Mouse (Mus musculus): ENCODE results near the gene Ezh1.

Gene Ezh1

DNA sequence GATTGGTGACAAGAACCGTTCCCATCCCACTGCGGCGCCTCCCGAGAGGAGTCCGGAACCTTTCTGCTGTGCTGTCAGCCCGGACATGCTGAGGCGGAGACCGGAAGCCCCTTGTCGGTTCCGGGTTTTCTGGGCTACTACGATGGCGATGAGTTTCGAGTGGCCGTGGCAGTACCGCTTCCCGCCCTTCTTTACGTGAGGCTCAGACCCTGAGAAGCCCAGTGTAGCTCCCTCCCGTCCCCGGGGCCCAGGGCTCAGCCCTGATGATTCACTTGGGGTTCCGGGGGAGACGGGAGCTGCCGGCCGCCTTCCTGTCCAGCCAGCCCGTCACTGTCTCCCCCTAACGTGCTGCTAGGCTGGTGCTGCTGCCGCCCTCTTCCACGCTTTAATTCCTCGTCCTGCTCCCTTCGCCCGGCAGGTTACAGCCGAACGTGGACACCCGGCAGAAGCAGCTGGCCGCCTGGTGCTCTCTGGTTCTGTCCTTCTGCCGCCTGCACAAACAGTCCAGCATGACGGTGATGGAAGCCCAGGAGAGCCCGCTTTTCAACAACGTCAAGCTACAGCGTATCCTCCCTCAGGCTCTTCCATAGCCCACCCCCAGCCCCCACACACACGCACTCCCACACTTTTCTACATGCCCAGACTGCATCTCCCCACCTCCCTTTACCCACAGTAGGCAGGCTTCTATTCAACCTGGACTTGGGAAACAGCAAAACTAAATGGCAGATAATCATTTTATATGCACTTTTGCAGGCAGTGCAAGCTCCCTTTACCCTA, 27.5 kb upstream of the Ezh1 start, which contains the start of gene Vps25:
Gene Vps25, plus strand, starts transcription at position 95 of the 777 bp plus-strand sequence.
- peak; percentile 85 for DNase-seq (ENCODE audit: low read depth, low spot score)
- H3K36me3 ChIP-seq (ENCODE audit: control insufficient read depth, insufficient read depth, low read length, poor library complexity, severe bottlenecking) = peaks cover 2% of the 10 kb centered on the region
- H3K27me3 ChIP-seq (ENCODE audit: control insufficient read depth, insufficient read depth, low read length, poor library complexity, severe bottlenecking) = no peaks in the 10 kb centered on the region

DNA sequence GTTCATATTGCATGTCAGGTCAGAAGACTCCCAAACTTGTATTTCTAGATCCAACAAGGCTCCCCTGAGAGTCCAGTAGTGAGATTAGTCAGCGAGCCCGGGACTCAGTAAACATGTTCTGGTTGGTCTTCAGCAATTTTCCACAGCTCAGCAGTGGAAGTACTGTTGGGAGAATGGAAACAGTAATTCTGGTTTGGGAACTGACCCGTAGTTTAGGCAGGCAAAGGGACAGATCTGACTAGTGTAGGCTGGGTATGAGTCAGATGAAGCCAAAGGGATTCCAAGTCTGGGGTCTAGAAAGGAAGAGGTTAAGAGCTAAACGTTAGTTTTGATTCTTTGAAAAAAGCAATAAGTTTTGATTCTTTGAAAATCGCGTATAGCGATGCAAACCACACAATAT, 26.7 kb upstream of the Ezh1 start:
- Histone ChIP-seq H3K36me3 (ENCODE audit: control insufficient read depth, insufficient read depth, low read length, poor library complexity, severe bottlenecking) (no peaks in the 10 kb centered on the region; the same call in 1 of the 2 replicates), H3K27me3 (ENCODE audit: control insufficient read depth, insufficient read depth, low read length, poor library complexity, severe bottlenecking) (no peaks in the 10 kb centered on the region)
- DNase-seq (ENCODE audit: low read depth, low spot score) = no peak

DNA sequence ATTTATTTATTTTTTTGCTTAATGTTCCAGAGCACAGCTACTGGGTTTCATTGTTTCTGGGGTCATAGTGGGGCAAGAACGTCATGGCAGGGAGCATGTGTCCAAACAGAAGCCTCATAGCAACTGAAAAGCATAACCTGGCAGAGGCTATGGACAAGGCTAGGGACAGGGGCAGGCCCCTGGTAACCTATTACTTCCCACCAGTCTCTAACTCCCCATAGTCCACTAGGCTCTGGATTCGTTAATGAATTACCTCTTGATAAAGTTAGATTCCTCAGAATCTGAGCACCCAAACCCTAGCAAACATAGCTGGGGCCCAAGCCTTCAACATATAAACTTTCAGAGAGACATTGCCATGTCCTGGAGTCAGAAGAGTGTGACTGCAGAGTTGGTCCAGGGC, 24.8 kb upstream of the Ezh1 start:
- Histone ChIP-seq H3K27me3 (ENCODE audit: control insufficient read depth, insufficient read depth, low read length, poor library complexity, severe bottlenecking) (peaks cover under 1% of the 10 kb centered on the region; the same call in 1 of the 2 replicates), H3K36me3 (ENCODE audit: control insufficient read depth, insufficient read depth, low read length, poor library complexity, severe bottlenecking) (no peaks in the 10 kb centered on the region)
- no peak for DNase-seq (ENCODE audit: low read depth, low spot score)

DNA sequence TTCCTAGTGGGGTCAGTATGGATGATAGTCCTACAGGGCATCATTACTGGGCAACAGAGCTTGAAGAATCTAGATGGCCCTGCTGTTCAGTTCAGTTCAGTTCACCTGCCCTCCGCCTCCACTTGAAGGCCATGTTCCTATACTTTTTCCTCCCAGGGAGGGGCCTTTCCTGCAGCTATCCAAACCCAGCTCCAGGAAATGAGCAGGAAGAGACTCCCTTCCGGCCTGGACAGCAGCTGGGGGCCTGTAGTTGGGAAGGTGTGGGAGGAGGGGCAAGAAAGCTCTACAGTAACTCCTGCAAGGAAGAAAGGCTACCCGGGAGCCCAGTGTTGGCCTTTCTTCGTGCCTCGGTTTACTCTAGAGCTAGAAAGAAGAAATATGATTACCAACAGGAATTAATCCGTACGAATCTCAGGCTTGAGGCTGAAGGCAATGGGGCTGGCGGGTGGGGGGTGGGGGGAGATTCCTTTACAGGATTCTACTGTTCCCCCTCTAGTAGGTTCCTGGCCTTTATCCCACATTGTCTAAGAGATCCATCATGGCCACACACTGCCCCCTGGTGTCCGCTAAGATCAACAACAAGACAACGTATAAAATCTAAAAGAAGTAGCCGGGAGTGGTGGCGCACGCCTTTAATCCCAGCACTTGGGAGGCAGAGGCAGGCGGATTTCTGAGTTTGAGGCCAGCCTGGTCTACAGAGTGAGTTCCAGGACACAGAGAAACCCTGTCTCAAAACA, 22.2 kb upstream of the Ezh1 start:
- DNase-seq (ENCODE audit: low read depth, low spot score) = peak; percentile 84
- Histone ChIP-seq H3K36me3 (ENCODE audit: control insufficient read depth, insufficient read depth, low read length, poor library complexity, severe bottlenecking) (no peaks in the 10 kb centered on the region), H3K27me3 (ENCODE audit: control insufficient read depth, insufficient read depth, low read length, poor library complexity, severe bottlenecking) (peaks cover 2% of the 10 kb centered on the region; the same call in 1 of the 2 replicates)

DNA sequence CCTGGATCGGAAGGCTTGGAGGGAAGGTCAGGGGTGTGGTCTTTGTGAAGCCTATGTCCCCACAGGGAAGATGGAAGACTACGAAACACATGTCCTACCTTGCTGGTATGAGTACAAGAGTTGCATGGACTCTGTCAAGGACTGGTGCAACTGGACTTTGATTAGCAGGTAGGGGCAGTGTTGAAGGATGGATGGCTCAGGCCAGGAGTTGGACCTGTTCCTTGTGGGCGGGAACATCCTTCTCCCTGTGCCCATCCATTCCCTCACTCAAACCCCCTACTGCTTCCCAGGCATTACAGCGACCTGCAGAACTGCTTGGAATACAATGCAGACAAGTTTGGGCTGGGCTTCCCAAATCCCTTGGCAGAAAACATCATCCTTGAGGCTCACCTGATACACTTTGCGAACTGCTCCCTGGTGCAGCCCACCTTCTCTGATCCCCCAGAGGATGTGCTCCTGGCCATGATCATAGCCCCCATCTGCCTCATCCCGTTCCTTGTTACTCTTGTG, 21.3 kb upstream of the Ezh1 start:
- DNase-seq (ENCODE audit: low read depth, low spot score) = no peak
- no peaks in the 10 kb centered on the region for H3K36me3 ChIP-seq (ENCODE audit: control insufficient read depth, insufficient read depth, low read length, poor library complexity, severe bottlenecking)
- peaks cover 2% of the 10 kb centered on the region; the same call in 1 of the 2 replicates for H3K27me3 ChIP-seq (ENCODE audit: control insufficient read depth, insufficient read depth, low read length, poor library complexity, severe bottlenecking)

DNA sequence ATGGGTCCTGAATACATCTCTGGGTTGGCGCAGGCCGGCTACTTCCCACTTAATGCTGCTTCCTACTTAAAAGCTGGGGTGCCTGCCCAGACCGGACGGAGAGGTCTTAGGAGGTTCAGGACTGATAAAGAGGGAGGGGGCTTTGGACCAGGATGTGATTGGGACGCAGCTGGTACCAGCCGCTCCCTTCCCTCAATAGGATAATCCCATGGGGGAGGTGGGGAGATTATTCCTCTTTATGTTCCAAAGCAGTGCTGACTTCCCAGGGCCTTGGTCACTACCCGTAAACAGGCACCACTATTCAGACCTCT, 20.4 kb upstream of the Ezh1 start:
- Histone ChIP-seq H3K27me3 (ENCODE audit: control insufficient read depth, insufficient read depth, low read length, poor library complexity, severe bottlenecking) (peaks cover 2% of the 10 kb centered on the region; the same call in 1 of the 2 replicates), H3K36me3 (ENCODE audit: control insufficient read depth, insufficient read depth, low read length, poor library complexity, severe bottlenecking) (no peaks in the 10 kb centered on the region)
- DNase-seq (ENCODE audit: low read depth, low spot score) = no peak

DNA sequence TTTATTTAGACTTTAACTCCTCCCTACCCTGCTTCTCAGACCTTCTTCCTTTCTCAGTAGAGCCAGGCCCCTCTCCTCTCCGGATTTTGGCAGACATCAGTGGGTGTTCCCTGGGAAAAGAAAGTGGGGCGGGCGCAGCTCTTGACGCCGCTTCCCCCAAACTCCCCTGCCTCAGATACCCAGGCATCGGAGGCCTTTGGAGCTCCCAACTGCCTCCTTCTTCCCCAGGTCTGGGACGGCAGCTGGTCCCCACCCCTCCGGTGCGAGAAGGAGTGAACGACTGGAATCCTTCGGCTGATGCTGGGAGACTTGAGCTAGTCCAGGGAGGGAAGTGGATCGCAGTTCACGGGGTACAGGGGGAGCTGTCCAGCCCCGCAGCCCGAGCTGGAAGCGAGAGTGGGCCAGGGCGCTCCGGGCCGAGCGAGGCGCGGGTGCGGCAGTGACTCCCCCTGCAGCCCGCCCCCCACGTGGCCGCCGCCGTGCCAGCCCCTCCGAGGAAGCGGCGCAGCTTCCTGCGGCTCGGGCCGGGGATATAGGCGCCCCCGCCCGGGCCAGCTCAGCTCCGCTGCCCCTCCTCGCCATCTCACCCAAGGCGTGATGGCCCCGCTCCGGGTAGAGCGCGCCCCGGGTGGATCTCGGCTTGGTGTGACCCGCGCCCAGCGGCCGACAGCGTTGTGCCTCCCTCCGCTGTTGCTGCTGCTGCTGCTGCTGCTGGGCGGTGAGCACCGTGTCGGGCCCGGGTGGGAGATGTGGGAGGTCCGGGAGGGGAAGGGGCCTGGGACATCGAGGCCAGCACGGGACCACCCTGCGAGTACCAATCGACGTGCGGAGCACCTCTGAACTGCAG, 19.8 kb upstream of the Ezh1 start, which contains the start of gene Ramp2:
Gene Ramp2, plus strand, starts transcription at position 174 of the 847 bp plus-strand sequence.
- peak; percentile 26 for DNase-seq (ENCODE audit: low read depth, low spot score)
- no peaks in the 10 kb centered on the region for H3K36me3 ChIP-seq (ENCODE audit: control insufficient read depth, insufficient read depth, low read length, poor library complexity, severe bottlenecking)
- peaks cover 2% of the 10 kb centered on the region; the same call in 1 of the 2 replicates for H3K27me3 ChIP-seq (ENCODE audit: control insufficient read depth, insufficient read depth, low read length, poor library complexity, severe bottlenecking)

DNA sequence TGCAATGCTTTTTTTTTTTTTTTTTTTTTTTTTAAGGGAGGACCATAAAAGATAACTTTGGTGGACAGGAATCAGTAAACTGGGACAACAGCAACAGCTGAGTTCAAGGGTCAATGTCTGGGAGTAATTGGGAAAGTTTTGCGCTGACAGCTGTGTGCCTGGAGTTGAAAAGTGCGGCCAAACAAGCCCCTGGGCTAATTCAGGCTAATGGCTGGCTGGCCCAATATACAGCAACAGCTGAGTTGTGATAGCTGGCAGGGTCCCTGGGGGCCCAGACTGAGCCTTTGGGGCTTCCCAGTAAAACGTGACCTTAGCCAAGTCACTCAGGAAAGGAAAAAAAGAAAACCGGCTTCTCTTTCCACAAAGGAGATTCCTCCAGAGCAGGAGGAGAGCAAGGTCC, 18.8 kb upstream of the Ezh1 start:
- Histone ChIP-seq H3K36me3 (ENCODE audit: control insufficient read depth, insufficient read depth, low read length, poor library complexity, severe bottlenecking) (no peaks in the 10 kb centered on the region), H3K27me3 (ENCODE audit: control insufficient read depth, insufficient read depth, low read length, poor library complexity, severe bottlenecking) (peaks cover 2% of the 10 kb centered on the region; the same call in 1 of the 2 replicates)
- no peak for DNase-seq (ENCODE audit: low read depth, low spot score)

DNA sequence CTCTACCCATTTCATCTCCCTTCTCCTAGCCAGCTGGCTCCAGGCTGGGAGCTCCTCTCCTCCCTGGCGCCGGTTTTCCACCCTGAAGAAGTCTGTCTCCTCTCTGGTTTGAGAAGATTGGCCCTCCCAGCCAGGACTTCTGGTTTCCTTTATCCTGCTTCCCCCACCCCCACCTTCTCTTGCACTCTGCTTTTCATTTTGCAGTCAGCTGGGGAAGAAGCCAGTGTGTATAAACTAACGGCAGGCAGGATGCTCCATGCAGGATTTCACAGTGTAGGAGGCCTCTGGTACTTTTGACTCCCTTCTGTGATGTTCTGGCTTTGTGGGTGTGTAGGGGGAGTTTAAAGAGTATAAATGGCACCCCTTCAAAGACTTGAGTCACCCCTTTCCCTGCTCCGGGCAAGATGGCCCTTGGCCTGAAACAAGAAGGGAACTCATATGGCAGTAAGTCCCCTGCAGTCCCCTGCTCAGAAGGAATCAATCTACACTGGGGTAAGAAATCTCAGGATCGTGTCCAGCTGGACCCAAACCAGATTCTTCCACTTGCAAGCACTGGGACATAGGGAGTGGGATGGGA, 11.9 kb upstream of the Ezh1 start:
- no peak for DNase-seq (ENCODE audit: low read depth, low spot score)
- H3K36me3 ChIP-seq (ENCODE audit: control insufficient read depth, insufficient read depth, low read length, poor library complexity, severe bottlenecking) = no peaks in the 10 kb centered on the region
- H3K27me3 ChIP-seq (ENCODE audit: control insufficient read depth, insufficient read depth, low read length, poor library complexity, severe bottlenecking) = no peaks in the 10 kb centered on the region

DNA sequence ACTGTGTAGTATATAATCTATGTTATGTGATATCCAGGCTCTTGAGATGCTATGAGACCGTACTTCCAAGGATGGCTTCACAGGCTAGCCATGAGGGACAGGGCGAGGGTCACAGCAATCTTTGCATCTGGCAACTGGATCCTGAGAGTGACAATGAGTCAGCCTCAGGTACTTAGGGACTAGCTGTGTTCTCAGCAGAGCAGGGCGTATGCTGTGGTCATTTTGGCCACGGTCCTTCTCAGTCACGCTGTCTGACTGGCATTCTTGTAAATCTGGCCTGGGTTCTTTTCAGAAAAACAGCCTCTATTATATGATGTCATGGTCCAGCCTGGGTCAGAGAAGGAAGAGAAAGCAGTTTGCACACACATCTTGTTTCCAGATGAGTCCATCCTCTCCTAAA, 10.5 kb upstream of the Ezh1 start:
- Histone ChIP-seq H3K27me3 (ENCODE audit: control insufficient read depth, insufficient read depth, low read length, poor library complexity, severe bottlenecking) (no peaks in the 10 kb centered on the region), H3K36me3 (ENCODE audit: control insufficient read depth, insufficient read depth, low read length, poor library complexity, severe bottlenecking) (no peaks in the 10 kb centered on the region)
- DNase-seq (ENCODE audit: low read depth, low spot score) = no peak

DNA sequence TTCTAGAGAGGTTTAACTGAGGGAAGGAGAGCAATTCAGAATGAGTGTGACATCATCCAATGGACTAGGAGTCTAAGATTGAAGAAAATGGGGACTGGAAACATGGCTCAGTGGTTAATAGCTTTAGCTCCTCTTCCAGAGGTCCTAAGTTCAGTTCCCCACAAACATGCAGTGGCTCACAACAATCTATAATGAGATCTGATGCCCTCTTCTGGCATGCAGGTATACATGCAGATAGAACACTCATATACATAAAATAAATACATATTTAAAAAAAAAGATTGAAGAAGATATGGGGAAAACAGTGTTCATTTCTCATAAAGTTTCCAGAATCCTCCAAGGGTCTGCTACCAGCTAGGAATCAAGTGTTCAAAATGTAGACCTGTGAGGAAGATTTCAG, 9.2 kb upstream of the Ezh1 start:
- DNase-seq (ENCODE audit: low read depth, low spot score) = no peak
- no peaks in the 10 kb centered on the region for H3K27me3 ChIP-seq (ENCODE audit: control insufficient read depth, insufficient read depth, low read length, poor library complexity, severe bottlenecking)
- H3K36me3 ChIP-seq (ENCODE audit: control insufficient read depth, insufficient read depth, low read length, poor library complexity, severe bottlenecking) = no peaks in the 10 kb centered on the region

DNA sequence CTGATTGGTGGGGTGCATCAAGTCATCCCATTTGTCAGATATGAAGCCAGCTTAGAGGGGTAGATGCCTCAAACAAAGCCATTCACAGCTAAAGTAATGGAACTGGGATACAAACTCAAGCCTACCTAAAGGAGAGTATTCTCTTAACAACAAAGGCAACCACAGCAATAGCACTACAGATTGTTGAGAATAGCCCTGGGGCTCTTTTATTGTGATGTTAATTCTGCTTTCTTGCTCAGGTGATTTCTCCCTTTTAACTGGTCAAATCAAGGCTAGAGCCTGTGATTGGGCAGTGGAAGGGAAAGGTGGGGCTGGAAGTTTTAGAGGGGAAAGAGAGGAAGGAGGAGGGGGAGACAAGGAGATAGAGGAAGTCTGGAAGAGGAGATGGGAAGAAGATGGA, 7.9 kb upstream of the Ezh1 start:
- no peaks in the 10 kb centered on the region for H3K27me3 ChIP-seq (ENCODE audit: control insufficient read depth, insufficient read depth, low read length, poor library complexity, severe bottlenecking)
- H3K36me3 ChIP-seq (ENCODE audit: control insufficient read depth, insufficient read depth, low read length, poor library complexity, severe bottlenecking) = no peaks in the 10 kb centered on the region
- DNase-seq (ENCODE audit: low read depth, low spot score) = no peak

DNA sequence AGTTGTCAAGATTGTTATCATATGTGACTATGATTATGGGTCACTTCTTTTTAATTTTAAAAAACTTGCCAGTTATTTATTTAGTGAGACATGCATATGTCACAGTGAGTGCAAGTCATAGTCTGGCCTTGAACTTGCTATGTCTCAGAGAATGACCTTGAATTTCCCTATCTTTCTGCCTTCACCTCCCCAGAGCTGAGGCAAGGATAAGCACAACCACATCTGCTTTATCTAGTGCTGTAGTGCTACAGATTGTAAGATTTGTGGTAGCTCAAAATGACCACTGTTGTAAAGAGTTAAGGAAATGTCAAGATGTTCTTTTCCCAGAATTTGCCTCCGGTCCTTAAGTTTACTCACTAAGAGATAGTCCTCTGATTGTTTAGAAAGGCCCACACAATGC, 7.0 kb upstream of the Ezh1 start:
- Histone ChIP-seq H3K36me3 (ENCODE audit: control insufficient read depth, insufficient read depth, low read length, poor library complexity, severe bottlenecking) (no peaks in the 10 kb centered on the region), H3K27me3 (ENCODE audit: control insufficient read depth, insufficient read depth, low read length, poor library complexity, severe bottlenecking) (no peaks in the 10 kb centered on the region)
- DNase-seq (ENCODE audit: low read depth, low spot score) = no peak

All from splenic B cell, adult 2 months (primary cell).